Mouse (Mus musculus) heart, embryonic 11.5 days (tissue): Measurements from ENCODE around the gene Junb. TPM values are rescaled to one million over a fixed set of nuclear protein-coding genes. Genes with fewer than 3 reads are reported as not detected.

ENCODE experiments used
- ATAC-seq: fragments of 200-750 bp; cut with Nextera tagmentation; replicated peaks from 2 replicates; pipeline ENCODE4 v1.8.0; 2017; ENCODE audit warnings: moderate library complexity; ENCODE audit not compliant: insufficient number of reproducible peaks, low FRiP score, low TSS enrichment
- H3K27ac ChIP-seq: fragments of 300-500 bp; sonication (generic); 2 replicates; pipeline ENCODE4 v1.5.1; 2014; ENCODE audit warnings: mild to moderate bottlenecking, low read depth, low read length
- H3K27me3 ChIP-seq: fragments of 300-500 bp; sonication (generic); 2 replicates; pipeline ENCODE4 v1.6.1; 2014; ENCODE audit warnings: mild to moderate bottlenecking, low read length, mixed read lengths; ENCODE audit not compliant: control insufficient read depth, insufficient read depth
- H3K36me3 ChIP-seq: fragments of 300-500 bp; sonication (generic); 2 replicates; pipeline ENCODE4 v1.6.1; 2014; ENCODE audit warnings: mild to moderate bottlenecking, low read length, moderate library complexity, mixed read lengths; ENCODE audit not compliant: control insufficient read depth, insufficient read depth
- H3K4me1 ChIP-seq: fragments of 300-500 bp; sonication (generic); 2 replicates; pipeline ENCODE4 v1.6.1; 2014; ENCODE audit warnings: low read length; ENCODE audit not compliant: control insufficient read depth, insufficient read depth
- H3K4me2 ChIP-seq: fragments of 300-500 bp; sonication (generic); 2 replicates; pipeline ENCODE4 v1.6.1; 2014; ENCODE audit warnings: mild to moderate bottlenecking, moderate library complexity
- H3K4me3 ChIP-seq: fragments of 300-500 bp; sonication (generic); 2 replicates; pipeline ENCODE4 v1.5.1; 2014; ENCODE audit warnings: low read depth, low read length
- H3K9ac ChIP-seq: fragments of 300-500 bp; sonication (generic); 2 replicates; pipeline ENCODE4 v1.6.1; 2014; ENCODE audit warnings: mild to moderate bottlenecking, low read depth, low read length, moderate library complexity
- H3K9me3 ChIP-seq: fragments of 300-500 bp; sonication (generic); replicated peaks from 2 replicates; pipeline ENCODE4 v1.6.1; 2016; ENCODE audit warnings: low read length; ENCODE audit not compliant: control insufficient read depth
- WGBS: fragments of 180-500 bp; shearing (Covaris S2); extraction: QIAGEN DNeasy Blood & Tissue Kit; methylation state at CpG from one replicate; pipeline ENCODE4 v1.1.7; 2014; ENCODE audit not compliant: insufficient replicate concordance; 5-methylcytosine and 5-hydroxymethylcytosine counted together
- polyA plus RNA-seq: library from polyadenylated mRNA; unstranded; fragments of >200 nt; fragmentation: Nextera tagmentation; extraction: Ambion mirVana; gene quantifications from 2 replicates; pipeline ENCODE4 v1.2.1, GENCODE M21; 2014

The Junb gene
- polyA plus RNA-seq, 1 experiment from 2014 or later: 7.6 TPM

DNA sequence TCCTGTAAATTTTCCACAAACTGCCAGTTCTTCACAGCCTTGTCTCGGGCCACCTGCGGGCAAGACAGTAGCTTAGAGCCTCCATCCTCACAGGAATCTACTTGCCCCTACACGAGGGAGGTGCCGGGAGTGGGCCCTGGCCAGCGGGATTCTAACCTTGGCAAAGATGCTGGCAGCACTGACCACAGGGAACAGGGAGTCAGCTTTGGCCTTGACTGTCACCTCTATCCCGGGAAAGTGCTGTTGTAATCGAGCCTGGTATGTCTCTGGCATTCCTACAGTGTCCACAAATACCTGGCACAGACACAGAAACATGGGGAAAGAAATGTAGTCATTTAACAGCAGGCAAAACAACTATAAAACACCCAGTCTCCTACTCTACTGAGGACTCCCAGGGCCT is 18.7 kb downstream of the Junb start:
- no peaks in the 10 kb centered on the region for H3K4me1 ChIP-seq
- H3K4me3 ChIP-seq: no peak overlapping the region
- H3K9ac ChIP-seq: no peak overlapping the region
- WGBS: 93% methylated on average over 7 of the region's 7 CpGs
- H3K36me3 ChIP-seq: peaks cover 7% of the 10 kb centered on the region
- ATAC-seq: no peak
- no peak overlapping the region for H3K27ac ChIP-seq
- H3K27me3 ChIP-seq: no peaks in the 10 kb centered on the region
- H3K4me2 ChIP-seq: no peak overlapping the region
- no peaks in the 10 kb centered on the region for H3K9me3 ChIP-seq

DNA sequence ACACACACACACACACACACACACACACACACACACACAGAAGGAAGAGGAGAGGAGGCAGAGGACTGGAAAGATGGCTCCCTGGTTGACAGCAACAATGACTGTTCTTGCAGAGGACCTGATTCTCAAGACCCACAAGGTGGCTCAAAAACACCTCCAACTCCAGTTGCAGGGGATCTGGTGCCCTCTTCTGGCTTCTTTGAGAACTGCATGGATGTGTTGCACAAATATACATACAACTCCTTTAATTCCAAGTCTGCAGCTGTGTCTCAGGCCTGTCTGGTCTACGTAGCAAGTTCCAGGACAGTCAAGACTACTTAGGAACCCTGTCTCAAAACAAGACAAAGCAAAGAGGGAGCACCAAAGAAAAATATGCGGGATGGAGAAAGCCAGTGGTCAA is 21.8 kb downstream of the Junb start:
- WGBS: 52% methylated on average over 2 of the region's 2 CpGs
- H3K4me2 ChIP-seq: no peak overlapping the region
- peaks cover 7% of the 10 kb centered on the region for H3K36me3 ChIP-seq
- ATAC-seq: no peak
- H3K4me1 ChIP-seq: 0 out of 2 replicates have a peak, but pooled peaks cover 5% of the 10 kb centered on the region
- H3K9me3 ChIP-seq: no peaks in the 10 kb centered on the region
- H3K27ac ChIP-seq: no peak overlapping the region
- H3K9ac ChIP-seq: no peak overlapping the region
- H3K27me3 ChIP-seq: peaks cover 11% of the 10 kb centered on the region; the same call in 1 of the 2 replicates
- H3K4me3 ChIP-seq: no peak overlapping the region

DNA sequence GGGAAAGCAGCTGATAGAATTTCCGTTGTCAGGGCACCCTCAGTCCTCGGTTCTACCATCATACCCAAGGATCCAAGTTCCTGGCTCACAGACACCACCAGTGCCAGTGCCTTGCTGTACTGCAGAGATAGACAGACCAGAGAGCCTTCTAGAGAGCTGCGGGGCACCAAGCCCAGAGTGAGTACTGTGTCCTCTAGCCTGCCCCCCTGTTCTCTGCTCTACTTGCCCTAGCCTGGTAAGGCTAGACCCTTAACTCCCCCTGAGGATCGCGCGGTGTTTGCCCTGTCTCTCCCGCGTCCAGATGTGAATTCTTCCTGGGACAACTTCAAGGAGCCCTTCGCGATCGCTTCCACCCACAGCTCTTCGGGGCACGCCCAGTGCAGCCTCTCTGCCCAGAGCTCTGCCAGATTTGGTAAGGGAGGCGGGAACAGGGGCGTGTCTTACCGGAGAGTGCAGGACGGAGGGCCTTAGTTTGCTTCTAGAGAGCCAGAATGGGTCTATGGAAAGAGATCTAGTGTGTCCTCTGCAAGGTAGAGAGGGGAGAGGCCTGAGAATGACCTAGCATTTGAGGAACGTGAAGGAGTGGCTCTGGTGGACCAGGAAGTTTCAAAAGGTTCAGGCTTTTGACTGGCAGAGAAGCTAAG is 25.8 kb downstream of the Junb start:
- Histone ChIP-seq H3K9me3 (no peaks in the 10 kb centered on the region), H3K27ac (no peak overlapping the region), H3K36me3 (no peaks in the 10 kb centered on the region), H3K4me1 (0 out of 2 replicates have a peak, but pooled peaks cover 5% of the 10 kb centered on the region), H3K4me3 (no peak overlapping the region), H3K9ac (no peak overlapping the region), H3K27me3 (peaks cover 37% of the 10 kb centered on the region), H3K4me2 (peak overlapping the region; percentile 37; the same call in 1 of the 2 replicates)
- no peak for ATAC-seq
- WGBS: 5% methylated on average over 18 of the region's 18 CpGs

DNA sequence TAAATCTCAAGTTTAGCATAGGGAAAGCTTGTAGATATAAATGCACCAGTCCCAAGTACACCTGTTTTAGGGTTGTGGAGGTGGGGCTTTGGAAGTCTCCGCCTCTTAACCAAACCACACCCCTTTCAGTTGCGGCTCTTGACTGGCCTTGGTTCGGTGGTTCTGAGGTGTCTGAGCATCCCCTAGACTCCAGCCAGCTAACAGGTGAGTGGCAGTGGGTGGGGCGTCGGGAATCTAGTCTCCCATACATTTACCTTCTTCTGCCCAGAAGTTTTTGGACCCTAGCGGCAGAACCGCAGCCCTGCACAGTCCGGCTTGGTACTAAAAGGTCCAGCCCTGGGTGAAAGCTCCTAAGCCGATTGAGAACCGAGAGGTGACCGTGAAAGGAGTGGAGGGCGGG is 28.8 kb downstream of the Junb start:
- H3K27me3 ChIP-seq: peaks cover 63% of the 10 kb centered on the region
- no peaks in the 10 kb centered on the region for H3K36me3 ChIP-seq
- no peak overlapping the region for H3K4me2 ChIP-seq
- no peak for ATAC-seq
- no peak overlapping the region for H3K27ac ChIP-seq
- peaks cover 9% of the 10 kb centered on the region; the same call in 1 of the 2 replicates for H3K4me1 ChIP-seq
- no peaks in the 10 kb centered on the region for H3K9me3 ChIP-seq
- no peak overlapping the region for H3K4me3 ChIP-seq
- H3K9ac ChIP-seq: no peak overlapping the region
- 17% methylated on average over 12 of the region's 12 CpGs for WGBS

DNA sequence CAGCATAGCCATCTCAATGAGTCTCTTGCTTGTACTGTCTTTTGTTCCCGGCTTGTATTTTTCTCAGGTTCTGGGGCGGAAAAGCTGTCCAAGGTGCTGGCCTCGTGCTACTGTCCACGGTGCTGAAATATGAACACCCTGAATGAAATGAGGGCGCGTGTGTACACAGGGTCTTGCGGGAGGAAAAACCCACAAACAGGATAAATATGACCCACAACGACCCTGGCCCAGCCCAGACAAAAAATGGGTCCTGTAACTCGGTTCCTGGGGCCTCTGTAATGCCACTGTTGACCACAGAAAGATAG is 31.3 kb downstream of the Junb start:
- peaks cover 4% of the 10 kb centered on the region; the same call in 1 of the 2 replicates for H3K4me1 ChIP-seq
- no peaks in the 10 kb centered on the region for H3K36me3 ChIP-seq
- no peak overlapping the region for H3K27ac ChIP-seq
- peaks cover 69% of the 10 kb centered on the region for H3K27me3 ChIP-seq
- 14% methylated on average over 9 of the region's 9 CpGs for WGBS
- H3K4me3 ChIP-seq: no peak overlapping the region
- no peaks in the 10 kb centered on the region for H3K9me3 ChIP-seq
- no peak overlapping the region for H3K9ac ChIP-seq
- H3K4me2 ChIP-seq: no peak overlapping the region
- ATAC-seq: no peak

DNA sequence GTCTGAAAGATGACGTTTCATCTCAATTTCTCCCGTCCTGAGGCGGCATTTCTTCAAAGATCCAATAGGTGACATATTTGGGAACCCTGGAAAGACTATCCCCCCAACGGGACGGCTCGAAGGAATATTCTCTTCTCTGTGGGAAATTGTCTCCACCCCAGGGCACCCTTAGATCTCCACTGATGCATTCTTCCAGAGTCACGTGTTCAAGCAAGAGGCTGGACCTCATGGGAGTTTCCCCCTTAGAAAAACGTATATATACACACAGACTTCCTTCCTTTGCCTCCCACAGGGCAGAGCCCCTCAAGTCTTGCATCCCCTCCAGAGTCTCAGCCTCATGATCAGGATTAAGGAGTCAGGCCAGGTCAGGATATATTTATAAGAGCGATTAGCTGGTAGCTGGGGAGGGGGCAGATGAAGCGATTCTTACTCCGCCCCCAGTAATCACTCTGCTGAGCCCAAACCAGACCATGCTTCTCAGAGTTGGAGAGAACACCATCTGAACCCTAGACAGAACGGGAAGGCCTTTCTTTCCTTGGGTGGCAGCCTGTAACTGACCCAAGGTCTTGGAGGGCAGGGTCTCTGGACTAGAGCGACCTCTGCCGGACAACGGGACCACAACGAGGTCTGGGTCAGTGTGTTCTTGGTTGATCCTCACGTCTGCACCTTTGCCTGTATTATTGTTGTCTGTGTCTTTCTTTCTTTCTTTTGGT is 31.8 kb downstream of the Junb start, which contains the start of gene Rtbdn:
Rtbdn (plus strand) TSS at position 464 of the 713 bp plus-strand sequence.
- H3K4me2 ChIP-seq: peak within 1 kb of the TSS; percentile 75
- H3K27me3 ChIP-seq: peaks cover 69% of the 10 kb centered on the region

DNA sequence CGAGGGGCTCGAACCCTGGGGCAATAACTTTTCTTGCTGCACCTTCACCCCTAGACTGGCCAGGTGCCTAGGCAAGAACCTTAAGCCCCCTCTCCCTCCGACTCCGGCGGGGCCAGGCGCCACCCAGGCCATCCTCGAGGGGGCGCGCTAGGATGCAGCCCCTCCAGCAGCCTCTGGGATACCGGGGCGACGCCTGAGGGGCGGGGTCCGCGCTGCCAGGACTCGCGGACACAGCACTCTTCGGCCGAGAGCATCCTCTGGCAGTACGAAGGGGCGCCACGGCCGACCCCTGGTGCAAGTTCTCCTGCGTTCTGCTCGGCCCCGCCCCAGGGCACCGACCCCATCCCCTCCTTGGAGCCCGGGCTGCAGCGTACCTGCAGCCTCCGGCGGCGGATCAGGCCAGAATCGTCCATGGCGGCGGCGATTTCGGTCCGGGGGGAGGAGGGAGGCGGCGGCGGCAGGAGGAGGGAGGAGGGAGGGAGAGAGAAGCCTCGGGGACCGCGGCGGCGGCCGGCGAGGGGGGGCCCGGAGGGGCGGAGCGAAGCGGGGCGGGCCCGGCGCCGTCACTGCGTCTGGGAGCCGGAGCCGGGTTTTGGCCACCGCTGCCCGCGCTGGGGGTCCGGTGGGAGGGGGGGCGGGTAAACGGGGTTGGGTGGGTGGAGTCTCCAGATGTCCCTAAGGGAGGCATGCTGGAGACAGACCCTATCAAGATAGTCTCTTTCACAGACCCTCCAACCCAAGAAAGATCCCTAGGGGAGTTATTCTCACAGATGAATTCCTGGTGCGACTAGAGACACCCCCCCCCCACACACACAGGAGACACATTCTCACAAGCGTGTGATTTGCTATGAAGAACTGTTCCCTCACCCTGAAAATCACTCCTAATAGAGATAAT is 32.6 kb downstream of the Junb start:
- Histone ChIP-seq H3K27ac (no peak overlapping the region), H3K36me3 (no peaks in the 10 kb centered on the region), H3K4me2 (peak overlapping the region; percentile 75), H3K9me3 (no peaks in the 10 kb centered on the region), H3K27me3 (peaks cover 69% of the 10 kb centered on the region), H3K9ac (no peak overlapping the region), H3K4me3 (peak overlapping the region; percentile 43), H3K4me1 (peaks cover 4% of the 10 kb centered on the region; the same call in 1 of the 2 replicates)
- WGBS: under 1% methylated on average over 47 of the region's 67 CpGs
- ATAC-seq: 0 out of 2 replicates have a peak, but pooled peaks have one; percentile 29

More for the DNA sequence above, 31.8 kb downstream of the Junb start, which contains the start of gene Rtbdn:
- H3K27ac ChIP-seq: no peak within 1 kb of the TSS
- H3K9ac ChIP-seq: no peak within 1 kb of the TSS
- H3K36me3 ChIP-seq: no peaks in the 10 kb centered on the region
- no peaks in the 10 kb centered on the region for H3K9me3 ChIP-seq
- WGBS: 12% methylated on average over 17 of the region's 17 CpGs
- H3K4me1 ChIP-seq: peaks cover 4% of the 10 kb centered on the region; the same call in 1 of the 2 replicates
- H3K4me3 ChIP-seq: peak within 1 kb of the TSS; percentile 43
- no peak for ATAC-seq

DNA sequence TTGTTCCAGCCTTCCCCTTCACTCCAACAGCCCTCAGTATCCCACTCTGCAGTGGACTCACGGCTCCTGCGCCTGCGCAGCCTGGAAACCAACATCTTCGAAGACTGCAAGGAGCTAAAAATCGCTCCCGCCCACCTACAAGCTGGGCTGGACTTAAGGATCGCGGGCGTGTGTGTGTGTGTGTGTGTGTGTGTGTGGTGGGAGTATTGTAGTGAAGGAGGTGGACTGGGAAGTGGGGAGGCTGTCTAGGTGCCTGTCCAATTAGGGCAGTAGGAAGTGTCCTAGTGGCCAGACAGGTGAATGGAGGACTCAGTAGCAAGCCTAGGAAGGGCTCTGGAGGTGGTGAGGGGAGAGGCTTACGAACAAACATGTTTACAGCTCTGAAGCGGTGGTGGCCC is 33.3 kb downstream of the Junb start:
- H3K27ac ChIP-seq: no peak overlapping the region
- no peaks in the 10 kb centered on the region for H3K9me3 ChIP-seq
- WGBS: 11% methylated on average over 11 of the region's 11 CpGs
- H3K9ac ChIP-seq: no peak overlapping the region
- H3K4me1 ChIP-seq: peaks cover 4% of the 10 kb centered on the region; the same call in 1 of the 2 replicates
- no peaks in the 10 kb centered on the region for H3K36me3 ChIP-seq
- H3K4me2 ChIP-seq: peak overlapping the region; percentile 75; the same call in 1 of the 2 replicates
- peak overlapping the region; percentile 43; the same call in 1 of the 2 replicates for H3K4me3 ChIP-seq
- peaks cover 69% of the 10 kb centered on the region for H3K27me3 ChIP-seq
- ATAC-seq: 0 out of 2 replicates have a peak, but pooled peaks have one; percentile 7
